Mouse (Mus musculus): ENCODE results near the gene Tcap.

Gene Tcap

GRCm38 (mm10) chr11:98355732-98356299, 27.8 kb upstream of the Tcap start:
- peak; percentile 75 for DNase-seq (ENCODE audit: low spot score)

GRCm38 (mm10) chr11:98356625-98357394, 26.8 kb upstream of the Tcap start:
- DNase-seq (ENCODE audit: low spot score) = no peak

GRCm38 (mm10) chr11:98357396-98358160, 26.0 kb upstream of the Tcap start:
- DNase-seq (ENCODE audit: low spot score) = no peak

GRCm38 (mm10) chr11:98358161-98359083, 25.2 kb upstream of the Tcap start, which contains the start of gene Stard3:
TSS of gene Stard3 (plus strand) at chr11:98358368.
- peak; percentile 90 for DNase-seq (ENCODE audit: low spot score)

- no peak for DNase-seq (ENCODE audit: low spot score)
Measured at GRCm38 (mm10) chr11:98360866-98361521, 22.6 kb upstream of the Tcap start.

GRCm38 (mm10) chr11:98363817-98364216, 19.8 kb upstream of the Tcap start:
- no peak for DNase-seq (ENCODE audit: low spot score)

GRCm38 (mm10) chr11:98364410-98364809, 19.2 kb upstream of the Tcap start:
- DNase-seq (ENCODE audit: low spot score) = no peak

- no peak for DNase-seq (ENCODE audit: low spot score)
Measured at GRCm38 (mm10) chr11:98366290-98366689, 17.3 kb upstream of the Tcap start.

GRCm38 (mm10) chr11:98367171-98367862, 16.3 kb upstream of the Tcap start:
- DNase-seq (ENCODE audit: low spot score) = peak; percentile 41

GRCm38 (mm10) chr11:98367863-98368186, 15.8 kb upstream of the Tcap start:
- DNase-seq (ENCODE audit: low spot score) = no peak

- DNase-seq (ENCODE audit: low spot score) = no peak
Measured at GRCm38 (mm10) chr11:98369337-98369736, 14.3 kb upstream of the Tcap start.

- no peak for DNase-seq (ENCODE audit: low spot score)
Measured at GRCm38 (mm10) chr11:98370588-98370987, 13.0 kb upstream of the Tcap start.

GRCm38 (mm10) chr11:98371556-98372240, 11.9 kb upstream of the Tcap start:
- DNase-seq (ENCODE audit: low spot score) = no peak

- DNase-seq (ENCODE audit: low spot score) = peak; percentile 49
Measured at GRCm38 (mm10) chr11:98372406-98372805, 11.2 kb upstream of the Tcap start.

GRCm38 (mm10) chr11:98373244-98373643, 10.4 kb upstream of the Tcap start:
- DNase-seq (ENCODE audit: low spot score) = no peak

- DNase-seq (ENCODE audit: low spot score) = no peak
Measured at GRCm38 (mm10) chr11:98374266-98374665, 9.3 kb upstream of the Tcap start.

GRCm38 (mm10) chr11:98376756-98377155, 6.9 kb upstream of the Tcap start:
- no peak for DNase-seq (ENCODE audit: low spot score)

GRCm38 (mm10) chr11:98377787-98378186, 5.8 kb upstream of the Tcap start:
- no peak for DNase-seq (ENCODE audit: low spot score)

- no peak for DNase-seq (ENCODE audit: low spot score)
Measured at GRCm38 (mm10) chr11:98379379-98379778, 4.2 kb upstream of the Tcap start.

- DNase-seq (ENCODE audit: low spot score) = no peak
Measured at GRCm38 (mm10) chr11:98380106-98380505, 3.5 kb upstream of the Tcap start.
